Mouse (Mus musculus) gastrocnemius, postnatal 25 days (tissue): ENCODE data around the gene Mllt11. TPM values are rescaled to one million over a fixed set of nuclear protein-coding genes. Genes with fewer than 3 reads are reported as not detected.
A peak's percentile ranks its signal among the peaks of the same experiment; 100 is the strongest.

Source experiments
- DNase-seq: peaks from one replicate; pipeline ENCODE4 v3.0.0; 2022
- total RNA-seq, 2 experiments: library from RNA; stranded (reverse); gene quantifications; 1 replicate in 1 of 2; 2 replicates in 1 of 2; pipeline ENCODE4 v1.2.3; 2021

Mllt11 gene
- total RNA-seq, 2 experiments from 2014 or later = 34.4 to 42.4 TPM

GRCm38 (mm10) chr3:95246465-95247231 lies 14.7 kb upstream of the Mllt11 start:
- DNase-seq = peak; percentile 25

DNA sequence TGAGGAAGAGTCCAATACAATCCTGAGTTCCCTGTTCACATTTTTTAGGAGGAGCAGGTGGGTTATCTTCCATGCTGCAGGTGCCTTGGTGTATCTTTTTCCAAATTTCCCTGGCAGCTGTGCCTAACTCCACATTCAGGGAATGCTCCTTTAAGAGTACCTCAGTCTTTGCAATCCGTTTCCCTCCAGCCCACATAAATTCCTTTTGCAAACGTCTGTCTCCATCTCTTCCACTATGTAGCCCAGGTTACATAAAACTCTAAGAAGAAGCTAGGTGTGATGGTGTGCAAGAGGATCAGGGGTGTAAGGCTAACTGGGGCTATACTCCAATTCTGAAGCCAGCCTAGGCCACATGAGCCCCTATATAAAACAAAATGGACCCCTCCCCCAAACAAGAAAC lies 11.1 kb upstream of the Mllt11 start:
- DNase-seq = no peak

DNA sequence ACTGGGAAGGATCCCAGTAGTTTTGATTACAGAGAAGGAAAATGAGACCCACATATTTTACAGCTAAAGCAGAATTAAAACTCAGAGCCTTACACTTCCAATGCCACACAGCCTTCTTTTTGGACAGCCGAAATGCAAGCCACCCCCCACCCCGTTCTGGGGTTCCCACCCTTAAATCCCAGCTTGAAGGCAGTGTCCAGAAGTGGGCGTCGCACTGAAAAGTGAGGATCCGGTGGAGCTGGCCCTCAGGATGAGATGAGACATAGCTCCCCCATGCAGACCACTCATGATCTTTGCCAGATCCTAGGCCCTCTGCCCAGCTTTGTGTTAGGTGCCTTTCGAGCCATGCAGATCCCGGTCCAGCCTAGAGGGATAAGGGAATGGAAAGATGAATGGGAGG lies 9.5 kb upstream of the Mllt11 start, which contains the start of gene Gm128:
TSS of gene Gm128 (minus strand) at position 101 of the 400 bp plus-strand sequence.
- DNase-seq = no peak

DNA sequence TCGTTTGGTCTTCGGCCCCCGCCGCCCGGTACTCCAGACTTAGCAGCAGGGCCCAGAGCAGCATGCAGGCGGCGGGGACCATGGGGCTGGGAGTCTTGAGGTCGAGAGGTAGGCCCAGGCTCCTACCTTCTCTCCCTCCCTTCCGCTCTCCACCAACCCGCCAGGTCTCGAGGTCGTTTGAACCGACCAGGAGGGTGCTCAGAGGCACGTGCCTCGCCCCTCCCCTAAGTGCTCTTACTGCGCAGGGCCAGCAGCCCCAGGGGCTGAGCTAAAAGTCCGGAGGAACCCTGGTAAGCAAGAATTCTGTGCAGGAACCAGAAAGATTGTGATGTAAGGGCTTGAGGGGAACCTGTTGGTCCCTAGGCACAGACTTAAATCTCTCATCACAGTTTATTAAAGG lies 8.9 kb upstream of the Mllt11 start:
- DNase-seq = no peak

DNA sequence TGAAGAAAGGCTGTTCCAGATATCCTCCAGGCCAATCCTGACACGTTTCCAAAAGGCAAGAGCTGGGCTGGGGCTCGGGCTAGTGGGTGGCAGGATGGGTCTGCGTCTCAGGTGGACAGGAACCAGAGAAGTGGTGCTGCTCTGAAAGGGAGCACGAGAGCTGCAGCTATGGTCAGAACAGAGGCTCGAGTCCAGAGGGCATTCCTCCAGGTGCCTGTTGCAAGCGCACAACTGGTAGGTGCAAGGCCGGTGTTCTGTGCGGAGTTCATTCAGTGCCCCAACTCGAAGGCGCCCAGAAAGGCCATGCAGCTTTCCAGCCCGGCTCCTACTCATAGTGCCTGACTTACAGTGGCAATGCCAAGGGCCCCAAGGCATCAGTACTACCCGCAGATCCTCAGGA lies 8.0 kb upstream of the Mllt11 start:
- no peak for DNase-seq

DNA sequence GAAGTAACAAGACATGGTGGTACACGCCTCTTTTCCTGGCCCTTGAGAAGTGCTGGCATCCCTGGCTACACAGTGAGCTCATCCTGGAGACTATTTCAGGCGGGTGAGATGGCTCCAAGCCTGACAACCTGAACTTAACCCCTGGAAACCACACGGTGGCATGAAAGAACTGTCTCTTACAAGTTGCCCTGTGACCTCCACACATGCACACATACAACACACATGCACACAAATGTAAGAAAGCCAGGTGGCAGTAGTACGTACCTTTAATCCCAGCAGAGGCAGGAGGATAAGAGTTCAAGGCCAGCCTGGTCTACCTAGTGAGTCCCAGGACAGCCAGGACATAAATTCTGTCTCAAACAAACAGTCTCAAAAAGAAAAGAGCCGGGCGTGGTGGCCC lies 7.1 kb upstream of the Mllt11 start:
- DNase-seq = no peak

GRCm38 (mm10) chr3:95237541-95238099 lies 5.6 kb upstream of the Mllt11 start:
- DNase-seq = no peak

GRCm38 (mm10) chr3:95235386-95236301 lies 3.7 kb upstream of the Mllt11 start:
- DNase-seq = no peak

- DNase-seq = no peak
Measured at GRCm38 (mm10) chr3:95233303-95233980, 1.5 kb upstream of the Mllt11 start.

DNA sequence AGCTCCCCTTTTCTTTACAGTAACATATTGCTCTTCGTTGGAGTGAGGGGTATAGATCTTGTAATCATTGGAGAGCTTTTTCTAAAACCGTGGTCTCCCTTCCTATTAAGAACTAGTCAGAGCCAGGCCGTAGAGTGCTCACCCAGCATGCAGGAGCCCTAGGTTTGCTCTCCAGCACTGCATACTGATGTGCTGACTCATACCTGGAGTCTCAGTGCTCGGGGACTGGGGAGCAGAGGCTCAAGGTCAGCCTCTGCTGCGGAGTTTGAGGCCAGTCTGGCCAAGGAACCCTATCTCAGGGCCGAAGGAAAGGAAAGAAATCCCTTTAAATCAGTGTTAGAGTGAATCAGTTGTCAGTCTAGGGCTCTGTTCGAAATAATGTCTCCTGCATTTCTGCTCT lies 800 bp upstream of the Mllt11 start:
- no peak for DNase-seq

DNA sequence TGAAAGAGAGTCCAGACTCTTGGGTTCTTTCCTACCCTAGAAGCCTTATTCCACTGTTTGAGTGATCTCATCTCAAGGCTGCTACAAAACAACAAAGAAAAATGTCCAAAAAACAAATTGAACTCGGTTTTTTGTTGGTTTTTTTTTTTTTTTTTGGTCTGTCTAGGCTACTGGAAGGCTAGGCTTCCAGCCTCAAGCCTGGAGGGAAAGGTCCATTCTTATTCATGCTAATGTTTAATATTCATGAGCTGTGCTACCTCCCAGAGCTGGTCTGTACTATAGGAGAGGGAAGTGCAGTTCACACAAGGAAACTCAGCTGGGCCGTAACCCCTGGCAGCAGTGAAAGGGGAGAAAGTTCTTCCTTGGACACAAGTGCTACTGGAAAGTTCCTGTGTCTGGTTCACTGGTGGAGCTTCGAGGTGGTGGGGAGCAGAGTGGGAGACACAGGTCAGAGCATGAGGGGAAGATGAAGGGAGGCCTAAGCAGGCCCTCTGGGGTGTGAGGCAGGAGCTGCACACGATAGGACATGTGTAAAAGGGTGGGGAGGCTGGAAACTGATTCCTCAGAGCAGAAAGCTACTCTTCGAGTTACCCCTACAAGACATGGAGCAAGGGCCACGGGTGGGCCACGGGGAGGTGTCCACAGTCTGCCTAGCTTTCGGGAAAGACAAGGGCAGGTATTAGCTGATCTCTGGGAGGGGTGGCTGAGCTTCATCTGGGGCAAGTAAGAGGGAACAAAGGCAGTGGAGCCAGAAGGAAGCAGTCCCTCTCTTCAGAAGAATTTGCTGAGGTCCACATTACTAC lies 1.3 kb downstream of the Mllt11 start:
- DNase-seq = no peak

GRCm38 (mm10) chr3:95229781-95230494 lies 2.0 kb downstream of the Mllt11 start:
- DNase-seq = peak; percentile 52

DNA sequence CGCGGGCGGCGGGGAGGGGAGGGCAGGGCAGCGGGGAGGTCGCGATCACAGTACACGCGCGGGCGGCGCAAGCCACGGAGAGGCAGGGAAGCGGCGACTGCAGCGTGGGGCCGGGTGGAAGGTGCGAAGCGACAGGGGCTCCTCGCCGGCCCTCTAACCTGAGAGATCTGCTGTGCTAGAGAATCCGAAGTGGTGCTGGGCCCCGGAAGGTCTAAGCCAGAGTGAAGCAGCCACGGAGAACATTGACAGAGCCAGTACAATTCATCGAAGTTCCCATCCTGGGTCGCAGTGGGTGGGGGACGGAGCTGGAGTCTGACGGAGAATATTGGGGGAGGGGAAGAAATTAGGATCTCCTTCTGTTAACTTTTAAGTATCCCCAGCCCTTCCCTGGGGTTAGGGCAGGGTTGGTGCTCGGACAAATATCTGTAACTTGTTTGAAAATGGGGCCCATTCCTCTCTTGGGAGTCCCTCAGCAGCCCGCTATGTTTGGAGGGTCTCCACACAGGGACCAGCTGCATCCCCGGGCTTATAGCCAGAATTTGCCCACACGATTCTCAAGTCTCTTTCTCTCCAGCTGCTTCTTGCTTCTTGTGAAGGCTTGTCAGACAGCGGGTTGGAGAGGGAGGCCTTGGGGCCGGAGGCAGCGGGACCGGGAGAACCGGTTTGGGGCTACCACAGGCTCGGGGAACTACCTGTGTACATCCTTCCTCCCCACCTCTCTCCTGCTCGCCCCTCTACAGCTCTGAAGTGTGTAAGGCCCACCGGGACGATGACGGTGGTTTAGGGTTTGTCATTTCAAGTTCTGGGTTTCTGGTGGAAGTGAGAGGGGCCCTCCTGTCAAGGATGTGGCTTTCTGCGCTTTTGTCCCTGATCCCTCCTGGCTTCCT lies 2.8 kb downstream of the Mllt11 start:
- DNase-seq = peak; percentile 29

- DNase-seq = peak; percentile 89
Measured at GRCm38 (mm10) chr3:95228148-95228893, 3.6 kb downstream of the Mllt11 start, which contains the start of gene Cdc42se1. TSS of gene Cdc42se1 (plus strand) at chr3:95228732.

DNA sequence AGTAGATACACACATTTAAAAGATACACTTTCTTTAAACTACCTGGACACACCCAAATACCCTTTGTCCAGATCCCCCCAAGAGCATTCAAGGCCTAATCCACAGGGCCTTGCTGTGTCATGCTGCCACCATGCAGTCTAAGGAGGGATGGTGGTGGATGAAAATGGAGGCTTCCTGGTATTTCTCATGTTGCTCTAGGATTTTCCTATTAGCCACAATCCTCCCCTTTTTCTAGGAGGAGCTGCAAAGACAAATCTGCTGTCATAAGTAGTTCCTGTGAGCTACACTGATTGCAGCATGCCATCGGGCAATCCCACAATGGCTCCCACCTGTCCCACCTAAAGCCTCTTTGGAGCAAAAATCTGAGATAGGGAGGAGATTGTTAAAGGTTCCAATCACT lies 4.8 kb downstream of the Mllt11 start:
- DNase-seq = no peak

DNA sequence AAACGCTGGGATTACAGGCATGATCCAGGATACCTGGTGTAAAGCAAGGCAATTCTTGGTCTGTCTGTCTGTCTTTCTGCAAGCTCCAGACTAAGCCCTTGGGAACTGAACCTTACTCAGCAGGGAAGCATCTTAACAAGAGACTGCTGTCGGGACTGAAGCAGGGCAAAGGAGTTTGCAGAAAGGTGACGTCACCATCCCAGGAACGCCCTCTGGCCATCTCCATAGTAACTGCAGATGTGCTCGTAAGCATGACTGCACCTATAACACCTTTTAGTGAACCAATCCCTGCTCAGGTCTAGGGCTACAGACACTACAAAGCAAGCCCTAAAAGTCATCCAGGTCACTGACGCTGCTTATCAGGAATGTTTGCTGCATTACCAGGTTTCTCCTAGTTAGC lies 7.7 kb downstream of the Mllt11 start:
- DNase-seq = no peak

GRCm38 (mm10) chr3:95223041-95223440 lies 8.9 kb downstream of the Mllt11 start:
- no peak for DNase-seq

GRCm38 (mm10) chr3:95218466-95219137 lies 13.4 kb downstream of the Mllt11 start:
- no peak for DNase-seq
